Mouse (Mus musculus) subcutaneous adipose tissue, adult 2 months (tissue): ENCODE measurements around the gene Rbfox2. TPM values are rescaled to one million over a fixed set of nuclear protein-coding genes. Genes with fewer than 3 reads are reported as not detected.

ENCODE experiments used
- polyA plus RNA-seq: library from polyadenylated mRNA; depleted of rRNA; stranded (reverse); fragments of >200 nt; gene quantifications from 2 replicates; pipeline ENCODE4 v1.2.3, GENCODE M21; 2012; ENCODE audit warnings: low replicate concordance; rRNA removed

The Rbfox2 gene
- polyA plus RNA-seq, result 57.7 and 112 TPM in 2 replicates

DNA sequence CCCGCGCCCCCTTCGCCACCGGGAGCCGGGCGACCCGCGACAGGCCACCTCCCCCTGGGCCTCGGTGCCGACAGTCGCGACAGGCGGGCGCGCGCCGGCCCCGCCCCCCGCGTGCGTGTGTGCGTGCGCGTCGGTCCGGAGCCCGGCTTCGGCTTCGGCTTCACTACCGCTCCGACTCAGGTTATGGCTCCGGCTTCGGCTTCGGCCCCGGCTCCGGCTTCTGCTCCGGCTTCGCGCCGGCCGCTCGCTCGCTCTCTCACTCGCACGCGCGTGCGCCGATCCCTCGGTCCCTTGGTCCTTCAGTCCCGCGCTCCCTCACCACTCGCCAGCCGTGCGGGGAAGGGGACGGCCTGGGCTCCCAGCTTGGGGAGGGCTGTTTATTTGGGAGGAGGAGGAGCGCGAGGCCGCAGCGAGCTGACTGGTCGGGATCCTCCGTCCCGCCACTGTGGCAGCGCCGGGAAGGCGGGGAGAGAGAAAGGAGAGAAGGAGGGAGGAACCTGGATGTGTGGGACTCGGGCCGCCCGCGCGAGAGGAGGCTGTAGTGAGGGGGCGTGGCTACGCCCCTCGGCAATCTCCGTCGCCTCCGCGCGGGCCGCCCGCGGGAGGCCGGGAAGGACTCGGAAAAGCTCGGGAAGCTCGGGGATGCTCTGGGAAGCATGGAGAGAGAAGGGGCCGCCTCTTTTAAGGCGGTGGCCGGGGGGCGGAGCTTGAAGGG is at the start of gene Rbfox2:
TSS of gene Rbfox2 (minus strand) at position 458 of the 715 bp plus-strand sequence.

DNA sequence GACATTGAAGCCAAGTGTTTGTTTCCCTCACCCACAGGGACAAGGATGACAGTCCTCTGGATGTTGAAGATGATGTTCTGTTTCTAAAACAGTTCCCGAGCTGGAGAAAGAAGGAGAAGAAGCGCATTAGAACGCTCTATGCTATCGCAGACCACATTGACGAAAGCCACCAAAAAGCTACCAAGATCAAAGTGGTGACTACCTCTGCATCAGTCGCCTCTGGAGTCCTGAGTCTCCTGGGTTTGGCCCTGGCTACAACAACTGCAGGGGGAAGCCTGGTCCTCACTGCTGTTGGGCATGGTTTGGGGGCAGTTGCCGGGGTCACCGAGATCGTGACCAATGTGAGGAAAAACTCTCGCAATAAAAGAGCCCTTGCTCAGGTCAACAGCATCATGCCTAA is 256.2 kb downstream of the Rbfox2 start, which contains the start of gene Mb:
TSS of gene Mb (minus strand) at position 101 of the 400 bp plus-strand sequence.

DNA sequence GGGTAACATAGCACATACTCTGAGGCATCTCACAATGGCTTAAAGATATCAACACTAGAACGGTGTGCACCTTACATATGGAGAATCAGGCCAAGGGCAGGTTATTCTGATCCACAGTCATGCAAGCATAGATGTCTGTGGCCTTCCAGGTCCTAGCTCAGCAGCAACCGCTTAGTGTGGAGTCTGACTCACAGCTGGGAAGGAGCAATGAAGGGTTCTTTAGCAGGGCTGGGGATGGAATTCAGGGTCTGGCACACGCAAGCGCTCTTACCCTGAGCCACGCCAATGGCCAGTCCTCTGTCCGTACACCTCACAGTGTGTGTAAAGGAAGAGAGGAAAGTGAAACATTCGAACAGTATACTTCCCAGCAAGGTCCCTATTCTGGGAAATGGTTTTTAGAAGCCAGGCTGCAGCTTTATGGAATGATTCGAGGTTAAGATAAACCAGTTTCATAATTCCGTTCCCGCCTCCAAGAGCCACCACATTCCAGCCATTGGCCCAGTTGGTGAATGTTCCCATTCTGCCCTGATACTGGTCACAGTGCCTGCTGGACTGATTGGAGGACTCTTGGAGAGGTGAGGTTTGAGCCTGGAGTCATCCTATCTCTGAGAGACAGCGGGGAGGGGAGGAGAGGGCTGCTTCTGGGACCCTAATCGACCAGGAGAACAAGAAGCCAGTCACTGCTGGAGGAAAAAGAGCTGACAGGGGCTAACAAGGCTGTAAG is 262.0 kb downstream of the Rbfox2 start, which contains the start of gene Apol6:
TSS of gene Apol6 (plus strand) at position 133 of the 724 bp plus-strand sequence.

Other genes with a start within 250 kb of the Rbfox2 start
- gene Apol7a, start 92.1 kb upstream of the Rbfox2 start, polyA plus RNA-seq, result 0.20 and 1.2 TPM in 2 replicates
- 3.8 and 9.2 TPM in 2 replicates for gene Apol9a, start 104.1 kb upstream of the Rbfox2 start, polyA plus RNA-seq
- not detected in 2 replicates for gene Apol7b, start 140.5 kb upstream of the Rbfox2 start, polyA plus RNA-seq
- gene Apol10a, start 170.0 kb upstream of the Rbfox2 start, polyA plus RNA-seq, result not detected in 2 replicates
- not detected in 2 replicates for gene Apol11a, start 201.3 kb upstream of the Rbfox2 start, polyA plus RNA-seq
- gene Apol7c, start 226.3 kb upstream of the Rbfox2 start, polyA plus RNA-seq, result 0.36 and 0.49 TPM in 2 replicates